Mouse (Mus musculus) T-cell, adult 2 months (primary cell): ENCODE measurements around the gene Tnni1.

ENCODE experiments used
- DNase-seq: peaks from one replicate; pipeline ENCODE4 v3.0.0; 2022; ENCODE audit warnings: low spot score

Tnni1 gene

DNA sequence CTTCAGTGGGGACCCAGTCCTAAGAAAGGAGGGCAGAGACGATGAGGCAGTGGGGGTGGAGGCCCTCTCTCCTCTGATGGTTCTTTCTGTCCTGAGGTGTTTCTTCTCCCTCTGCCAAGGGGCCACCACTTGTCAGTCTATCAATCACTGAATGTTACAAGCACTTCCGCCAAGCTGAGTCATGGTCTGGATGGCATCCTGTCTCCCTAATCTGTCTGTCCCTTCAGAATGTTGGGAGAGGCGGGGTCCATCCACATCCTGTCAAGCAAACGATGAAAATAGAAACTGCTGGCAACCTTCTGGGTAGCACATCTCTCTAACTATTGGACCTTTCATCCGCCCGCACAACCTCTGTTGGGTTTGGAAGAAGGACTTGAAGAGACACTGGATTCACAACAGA, 65.2 kb downstream of the Tnni1 start:
- no peak for DNase-seq

DNA sequence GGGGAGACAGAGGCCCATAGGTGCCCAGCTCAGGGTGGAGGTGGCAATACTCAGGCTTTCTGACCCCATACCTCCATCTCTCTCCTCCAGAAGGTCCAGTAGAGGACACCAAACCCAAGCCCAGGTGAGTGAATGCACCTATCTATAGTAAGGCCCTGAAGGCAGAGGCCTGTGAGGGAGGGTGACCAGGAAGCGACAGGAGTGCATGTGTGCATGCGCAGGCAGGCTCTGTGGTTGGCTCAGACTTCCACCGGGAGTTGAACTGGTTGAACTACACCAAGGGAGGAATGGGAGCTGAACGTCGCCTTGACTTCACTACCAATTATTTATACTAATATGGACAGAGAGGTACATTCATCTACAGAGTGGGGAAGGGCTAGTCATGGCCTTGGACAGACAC, 67.4 kb downstream of the Tnni1 start:
- DNase-seq, result no peak

DNA sequence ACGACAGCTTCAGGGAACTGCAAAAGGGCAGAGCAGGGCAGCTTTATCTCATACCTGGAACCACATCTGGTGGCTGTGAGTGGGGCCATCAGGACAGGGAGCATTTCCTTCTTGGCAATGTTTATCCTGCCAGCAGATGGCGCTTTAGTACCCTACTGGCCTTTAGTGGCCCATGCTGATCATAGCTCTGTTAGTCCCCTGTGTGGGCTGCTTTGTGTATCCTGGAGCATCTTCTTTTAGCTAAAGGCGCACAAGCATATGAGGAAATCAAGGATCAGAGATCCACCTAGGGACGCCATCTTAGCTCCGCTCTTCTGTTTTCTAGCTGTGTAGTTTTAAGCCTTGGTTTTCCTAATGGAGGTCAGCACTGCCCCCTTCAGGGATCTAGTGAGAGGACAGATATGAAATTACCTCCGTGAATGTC, 67.9 kb downstream of the Tnni1 start:
- DNase-seq, result peak; percentile 18

DNA sequence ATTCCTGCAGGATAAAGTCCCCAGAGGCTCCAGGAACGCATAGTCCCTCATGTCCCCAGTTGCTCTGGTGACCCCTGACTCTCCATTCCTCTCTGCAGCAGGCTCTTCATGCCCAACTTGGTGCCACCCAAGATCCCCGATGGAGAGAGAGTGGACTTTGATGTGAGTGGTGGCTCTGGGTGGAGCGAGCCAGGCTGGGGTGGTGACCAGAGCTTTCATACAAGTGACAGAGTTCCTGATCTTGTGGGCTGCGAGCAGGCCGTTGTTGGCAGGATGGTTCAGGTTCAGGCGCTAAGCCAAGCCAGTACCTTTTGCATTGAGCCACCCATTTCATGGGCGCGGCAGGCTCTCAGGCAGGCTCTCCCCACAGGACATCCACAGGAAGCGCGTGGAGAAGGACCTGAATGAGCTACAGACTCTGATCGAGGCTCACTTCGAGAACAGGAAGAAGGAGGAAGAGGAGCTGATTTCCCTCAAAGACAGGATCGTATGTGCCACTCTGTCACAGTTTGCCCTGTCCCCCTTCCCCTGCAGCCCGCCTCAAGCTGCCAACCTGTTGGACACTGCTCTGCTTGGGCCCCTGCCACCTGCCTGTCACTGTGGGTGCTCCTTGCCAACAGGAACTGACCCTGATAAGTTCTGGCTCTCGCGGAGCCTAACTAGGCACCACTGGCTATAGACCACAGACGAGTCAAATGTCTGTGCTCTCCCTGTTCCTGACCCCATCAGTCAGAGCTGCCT, 68.5 kb downstream of the Tnni1 start:
- DNase-seq, result no peak

DNA sequence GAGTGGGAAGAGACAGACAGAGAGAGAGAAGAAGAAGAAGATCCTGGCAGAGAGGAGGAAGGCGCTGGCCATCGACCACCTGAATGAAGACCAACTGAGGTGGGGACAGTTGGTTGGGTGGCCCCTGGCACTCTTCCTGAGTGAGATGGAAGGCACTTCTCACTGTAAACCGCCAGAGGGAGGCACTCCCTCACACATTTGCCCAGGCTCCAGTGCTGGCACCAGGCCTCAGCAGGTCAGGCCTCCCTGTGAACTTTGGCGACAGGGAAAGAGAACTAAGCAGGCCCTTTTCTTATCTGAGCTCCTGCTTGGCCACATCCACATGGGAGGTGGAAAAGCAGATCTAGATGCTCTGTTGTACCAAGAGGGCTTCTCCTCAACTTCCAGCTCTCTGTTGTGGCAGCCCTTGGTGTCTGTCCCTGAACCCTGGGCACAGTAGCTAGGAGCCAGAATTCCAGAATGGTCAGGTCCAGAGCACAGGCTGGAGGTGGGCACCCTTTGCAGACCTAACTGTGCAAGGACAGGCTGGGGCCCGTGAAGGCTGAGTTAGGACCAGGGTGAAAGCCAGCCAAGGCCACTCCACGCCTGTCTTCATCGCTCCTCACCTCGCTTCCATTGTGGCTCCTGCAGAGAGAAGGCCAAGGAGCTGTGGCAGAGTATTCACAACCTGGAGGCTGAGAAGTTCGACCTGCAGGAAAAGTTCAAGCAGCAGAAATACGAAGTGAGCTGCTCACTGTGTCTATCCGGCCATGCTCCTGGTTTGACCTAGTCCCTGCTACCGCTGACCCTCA, 71.7 kb downstream of the Tnni1 start:
- DNase-seq, result no peak

DNA sequence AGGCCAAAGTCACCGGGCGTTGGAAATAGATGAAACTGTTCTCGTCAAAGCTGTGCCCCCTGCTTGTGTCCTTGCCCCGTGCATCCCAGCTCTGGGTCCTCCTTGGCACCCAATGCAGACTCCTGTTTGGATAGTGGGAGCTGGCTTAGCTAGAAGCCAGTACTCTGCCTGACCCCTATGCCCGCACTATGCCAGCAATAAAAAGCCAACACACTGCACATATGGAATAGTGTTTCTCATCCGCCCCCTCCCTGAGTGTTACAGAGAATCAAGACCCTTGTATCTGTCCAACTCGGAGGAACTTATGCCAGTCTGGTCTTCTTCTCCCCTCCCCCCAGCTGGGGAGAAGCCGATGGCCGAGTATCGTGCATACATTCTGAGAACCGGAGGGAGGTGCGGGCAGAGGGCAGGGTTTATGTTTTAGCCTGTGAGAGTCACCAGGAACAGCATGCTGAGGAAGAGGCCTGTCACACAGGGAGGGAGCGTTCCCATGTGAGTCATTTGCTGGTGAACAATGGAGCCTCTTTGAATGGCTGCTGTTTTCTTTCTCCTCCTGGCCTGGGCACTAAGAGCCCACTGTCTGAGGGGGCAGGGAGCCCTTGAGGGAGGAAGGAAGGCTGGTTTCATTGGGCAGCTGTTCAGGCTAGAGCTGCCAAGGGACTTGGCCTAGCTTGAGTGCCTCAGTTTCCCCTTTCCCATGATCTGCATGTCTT, 73.0 kb downstream of the Tnni1 start:
- DNase-seq, result no peak

DNA sequence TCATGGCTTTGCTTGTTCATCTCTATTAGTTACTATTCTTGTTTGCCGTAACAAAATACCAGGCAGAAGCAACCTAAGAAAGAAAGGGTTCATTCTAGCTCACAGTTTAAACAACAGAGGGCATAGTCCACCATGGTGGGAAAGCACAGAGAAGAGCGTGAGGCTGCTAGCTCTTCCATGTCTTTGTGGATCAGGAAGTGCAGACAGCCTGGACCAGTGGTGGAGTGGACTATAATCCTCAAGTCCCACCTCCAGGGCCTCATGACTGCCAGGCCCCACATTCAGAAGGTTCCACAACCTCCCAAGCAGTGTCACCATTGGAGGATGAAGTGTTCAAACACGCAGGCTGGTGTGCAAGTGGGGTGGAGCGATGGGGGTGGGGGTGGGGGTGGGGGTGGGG, 74.0 kb downstream of the Tnni1 start:
- DNase-seq, result no peak

DNA sequence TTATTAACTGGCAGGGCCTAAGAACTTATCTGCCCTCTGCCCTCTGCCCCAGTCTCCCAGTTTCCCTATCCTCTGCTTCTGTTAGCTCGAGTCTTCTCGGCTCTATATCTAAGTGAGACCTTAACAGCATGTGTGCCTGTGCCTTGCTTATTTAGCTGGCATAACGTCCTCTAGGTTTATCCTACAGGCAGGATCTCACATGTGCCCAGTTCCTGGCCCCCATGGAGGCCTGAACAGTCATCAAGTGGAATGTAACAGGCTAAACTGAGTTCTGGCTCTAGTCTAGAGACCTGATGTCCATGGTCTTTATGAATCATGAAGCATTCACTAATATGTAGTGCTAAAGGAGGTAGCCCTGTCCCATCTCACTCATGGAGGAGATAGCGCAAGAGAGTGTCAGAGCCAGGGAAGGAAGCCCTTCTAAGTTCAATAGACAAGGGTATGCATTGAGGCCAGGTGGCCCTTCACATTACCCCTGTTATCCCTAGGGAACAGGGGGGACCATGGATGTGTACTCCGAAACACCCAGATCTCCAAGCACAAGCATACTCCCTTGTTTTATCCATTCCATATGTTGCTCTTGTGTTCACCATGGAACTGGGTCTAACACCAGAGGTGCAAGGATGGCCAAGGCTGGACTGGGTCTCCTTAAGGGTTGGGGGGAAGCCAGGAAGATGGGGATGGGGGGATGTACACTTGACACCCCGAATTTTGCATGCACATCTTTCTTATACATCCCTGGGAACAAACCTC, 75.5 kb downstream of the Tnni1 start:
- no peak for DNase-seq

DNA sequence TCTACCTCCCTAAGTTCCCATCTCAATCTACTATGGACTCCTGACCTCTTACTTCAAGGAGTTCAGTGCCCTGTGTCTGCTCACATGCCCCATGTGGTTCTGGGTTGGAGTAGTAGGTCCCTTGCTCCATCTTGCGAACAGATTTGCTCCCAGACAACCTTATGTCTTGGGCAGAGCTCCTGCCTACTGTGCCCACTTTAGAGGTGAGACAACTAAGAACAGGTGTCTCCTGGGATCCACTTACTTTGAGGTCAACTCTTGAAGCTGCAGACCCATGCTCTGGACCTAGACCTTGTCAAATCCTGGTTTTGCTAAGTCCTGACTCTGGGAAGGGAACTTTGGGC, 76.1 kb downstream of the Tnni1 start:
- no peak for DNase-seq

DNA sequence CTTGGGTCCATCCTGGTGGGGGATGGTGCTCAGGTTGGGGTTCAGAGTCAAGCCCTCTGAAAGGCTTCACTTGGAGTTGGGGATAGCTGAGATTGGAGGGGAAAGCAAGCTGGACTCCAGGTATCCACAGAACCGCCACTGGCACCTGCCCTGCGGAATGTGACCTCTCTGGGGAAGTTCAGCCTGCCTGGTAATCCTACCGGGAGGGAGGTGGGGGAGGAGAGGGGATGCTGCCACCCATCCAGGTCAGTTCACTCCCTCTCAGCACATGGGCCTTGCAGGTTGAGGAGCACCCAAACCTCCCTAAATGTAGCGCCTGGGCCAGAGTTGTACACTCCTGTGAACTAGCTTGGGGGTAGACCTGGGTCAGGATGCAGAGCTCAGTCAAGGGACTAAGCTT, 76.8 kb downstream of the Tnni1 start:
- DNase-seq, result no peak

DNA sequence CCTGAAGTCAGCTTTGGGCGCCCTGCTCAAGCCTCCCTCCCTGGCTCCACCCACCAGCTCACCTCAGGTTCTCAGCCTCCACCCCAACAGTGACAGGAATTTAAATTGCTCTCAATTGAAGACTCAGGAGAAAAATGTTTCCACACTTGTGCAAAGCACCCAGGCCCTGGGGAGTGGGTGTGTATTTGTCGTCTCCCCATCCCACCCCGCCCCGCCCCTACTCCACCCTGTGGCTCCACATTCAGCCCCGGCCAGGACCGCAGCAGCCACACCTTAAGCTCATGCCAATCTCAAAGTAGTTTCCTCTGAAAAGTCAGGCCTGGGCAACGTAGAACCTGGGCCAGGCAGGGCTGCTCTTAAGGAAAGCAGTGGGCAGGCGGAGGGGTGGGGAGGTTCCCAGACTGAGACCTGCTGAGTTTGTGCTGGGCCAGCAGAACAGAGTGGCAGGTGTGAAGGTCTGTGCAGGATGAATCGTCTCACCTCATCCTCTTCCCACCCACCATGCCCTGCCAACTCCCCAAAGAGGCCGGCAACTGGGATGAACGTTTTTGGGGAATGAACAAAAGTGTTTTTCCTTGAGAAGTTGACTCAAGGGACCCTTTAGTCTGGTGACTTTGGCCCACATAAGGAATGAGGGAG, 78.0 kb downstream of the Tnni1 start:
- DNase-seq, result no peak

DNA sequence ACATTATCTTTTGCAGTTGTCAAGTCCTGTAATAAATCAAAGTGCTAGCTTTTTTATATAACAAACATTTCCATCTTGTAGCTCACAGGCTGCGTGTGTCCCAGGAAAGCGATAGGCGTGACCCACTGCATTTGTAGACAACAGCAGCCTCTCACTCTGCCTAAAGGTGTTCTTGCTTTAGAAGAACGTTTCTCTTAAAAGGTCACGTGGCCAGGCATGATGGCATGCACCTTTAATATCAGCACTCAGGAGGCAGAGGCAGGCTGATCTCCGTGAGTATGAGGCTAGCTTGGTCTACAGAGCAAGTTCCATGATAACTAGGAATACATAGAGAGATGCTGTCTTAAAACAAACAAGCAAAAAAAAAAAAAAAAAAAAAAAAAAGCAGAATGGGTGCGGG, 79.3 kb downstream of the Tnni1 start:
- no peak for DNase-seq
